Comparison of ENCODE assay signal across 12 mouse cellular contexts in the genomic region with DNA sequence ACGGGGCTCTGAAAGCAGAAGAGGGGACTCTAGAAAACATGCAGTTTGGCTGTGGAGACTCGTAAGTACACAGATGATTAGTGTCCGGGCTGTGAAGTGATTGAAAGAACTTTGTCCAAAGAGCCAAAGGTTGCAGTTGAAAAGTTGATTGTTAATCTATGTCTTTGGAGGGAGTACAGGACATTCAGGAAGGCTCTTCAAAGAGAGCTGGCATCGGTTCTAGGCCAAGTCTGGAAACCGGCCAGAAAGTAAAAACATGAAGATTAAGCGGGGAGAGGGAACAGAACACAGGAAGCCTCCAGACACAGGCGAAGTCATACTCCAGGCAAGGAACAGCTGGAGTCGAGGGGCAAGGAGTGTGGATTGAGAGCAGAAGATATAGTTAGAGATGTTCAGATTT. TPM values are rescaled to one million over a fixed set of nuclear protein-coding genes. Genes with fewer than 3 reads are reported as not detected.
DNase-seq lines count a peak whose midpoint lies in the region; ATAC-seq and TF ChIP-seq lines count a peak whose summit lies in the region.
"Had no signal": no experiment of that assay in that cellular context is flagged by ENCODE, and none has a peak within 500 bp of the region (broad histone marks: within the 10 kb centered on the region; RNA-seq: fewer than 3 reads in every experiment).

No protein-coding gene starts in this region.

- no peak overlapping the region for H3K4me3 ChIP-seq in liver, embryonic 12.5 days
- H3K4me3 ChIP-seq in intestine, postnatal 0 days (ENCODE audit: low read depth, low read length): no peak overlapping the region
- H3K4me3 ChIP-seq: embryonic facial prominence, embryonic 13.5 days; limb, embryonic 13.5 days had no signal

- H3K27me3 ChIP-seq in liver, embryonic 12.5 days (replicated peaks): no peaks in the 10 kb centered on the region
- H3K27me3 ChIP-seq in intestine, postnatal 0 days (replicated peaks; ENCODE audit: control insufficient read depth, insufficient read depth, low read length): no peaks in the 10 kb centered on the region
- H3K27me3 ChIP-seq: embryonic facial prominence, embryonic 13.5 days had no signal

- ATAC-seq in liver, embryonic 12.5 days: no peak
- ATAC-seq in intestine, postnatal 0 days: no peak
- ATAC-seq: forebrain, postnatal 0 days had no signal

- no peaks in the 10 kb centered on the region for H3K36me3 ChIP-seq in liver, embryonic 12.5 days
- H3K36me3 ChIP-seq in intestine, postnatal 0 days (ENCODE audit: control insufficient read depth, insufficient read depth): no peaks in the 10 kb centered on the region
- H3K36me3 ChIP-seq: embryonic facial prominence, embryonic 13.5 days; limb, embryonic 13.5 days had no signal

- H3K4me2 ChIP-seq in liver, embryonic 12.5 days: no peak overlapping the region
- H3K4me2 ChIP-seq in intestine, postnatal 0 days (replicated peaks; ENCODE audit: low read depth): peak overlapping the region; percentile 13
- H3K4me2 ChIP-seq: embryonic facial prominence, embryonic 13.5 days; limb, embryonic 13.5 days had no signal

- H3K4me1 ChIP-seq in liver, embryonic 12.5 days: peaks cover 21% of the 10 kb centered on the region
- 0 out of 2 replicates have a peak, but pooled peaks cover 6% of the 10 kb centered on the region for H3K4me1 ChIP-seq in intestine, postnatal 0 days (replicated peaks; ENCODE audit: control insufficient read depth, insufficient read depth, low read length)

- no peaks in the 10 kb centered on the region for H3K9me3 ChIP-seq in liver, embryonic 12.5 days (replicated peaks)
- no peaks in the 10 kb centered on the region for H3K9me3 ChIP-seq in intestine, postnatal 0 days (ENCODE audit: control insufficient read depth)
- H3K9me3 ChIP-seq: embryonic facial prominence, embryonic 13.5 days; limb, embryonic 13.5 days had no signal

- no peak for DNase-seq in liver
- peak; percentile 83 for DNase-seq in kidney, postnatal 14 days
- peak; percentile 40 for DNase-seq in lung, postnatal 4 days
- no peak for DNase-seq in thymus, adult 18-20 months
- no peak for DNase-seq in embryo, embryonic 9.5 days (ENCODE audit: extremely low spot score)
- DNase-seq: cerebellum, adult 11-12 months; forebrain, postnatal 0 days; retina, postnatal 1 day had no signal

- no peak for TF ChIP-seq CTCF in intestine, postnatal 0 days (IDR thresholded peaks at IDR 0.05; ENCODE audit: low read depth)

- WGBS in liver, embryonic 12.5 days (ENCODE audit: insufficient replicate concordance): 64% methylated on average over 8 of the region's 8 CpGs
- WGBS in intestine, postnatal 0 days: 23% methylated on average over 8 of the region's 8 CpGs

- H3K27ac ChIP-seq in liver, embryonic 12.5 days: 0 out of 2 replicates have a peak overlapping the region, but pooled peaks have one; percentile 0
- H3K27ac ChIP-seq in intestine, postnatal 0 days (ENCODE audit: low read depth, low read length): no peak overlapping the region
- H3K27ac ChIP-seq: embryonic facial prominence, embryonic 13.5 days; limb, embryonic 13.5 days had no signal

- H3K9ac ChIP-seq in liver, embryonic 12.5 days: no peak overlapping the region
- no peak overlapping the region for H3K9ac ChIP-seq in intestine, postnatal 0 days (ENCODE audit: low read depth, low read length)
- H3K9ac ChIP-seq: embryonic facial prominence, embryonic 13.5 days; forebrain, postnatal 0 days; limb, embryonic 13.5 days had no signal

RNA-seq across cellular contexts. Expression of gene Hlf, which starts 32.6 kb away (rescaled TPM):
- polyA plus RNA-seq in liver, embryonic 12.5 days (2016; fragmentation: Nextera tagmentation; extraction: Ambion mirVana): 5.0 and 7.0 TPM in 2 replicates
- polyA plus RNA-seq in intestine, postnatal 0 days (2015; fragmentation: Nextera tagmentation; extraction: Ambion mirVana): 0.81 and 1.0 TPM in 2 replicates

Comparison
In these comparisons a context has a peak if more than half of its experiments do, and no peak if none do; other contexts are left out.
1. DNase-seq: peak in kidney, postnatal 14 days (single experiment) and lung, postnatal 4 days (2 of 2); none in liver (single experiment), thymus, adult 18-20 months (0 of 2) and embryo, embryonic 9.5 days (single experiment).